Mouse (Mus musculus): ENCODE measurements at regions not wholly inside any gene's neighbourhood (a gene's known extent, or its start where the extent isn't known, plus 50 kb on each side); places are given as distances from the start of the nearest gene placed in this dataset.

DNA sequence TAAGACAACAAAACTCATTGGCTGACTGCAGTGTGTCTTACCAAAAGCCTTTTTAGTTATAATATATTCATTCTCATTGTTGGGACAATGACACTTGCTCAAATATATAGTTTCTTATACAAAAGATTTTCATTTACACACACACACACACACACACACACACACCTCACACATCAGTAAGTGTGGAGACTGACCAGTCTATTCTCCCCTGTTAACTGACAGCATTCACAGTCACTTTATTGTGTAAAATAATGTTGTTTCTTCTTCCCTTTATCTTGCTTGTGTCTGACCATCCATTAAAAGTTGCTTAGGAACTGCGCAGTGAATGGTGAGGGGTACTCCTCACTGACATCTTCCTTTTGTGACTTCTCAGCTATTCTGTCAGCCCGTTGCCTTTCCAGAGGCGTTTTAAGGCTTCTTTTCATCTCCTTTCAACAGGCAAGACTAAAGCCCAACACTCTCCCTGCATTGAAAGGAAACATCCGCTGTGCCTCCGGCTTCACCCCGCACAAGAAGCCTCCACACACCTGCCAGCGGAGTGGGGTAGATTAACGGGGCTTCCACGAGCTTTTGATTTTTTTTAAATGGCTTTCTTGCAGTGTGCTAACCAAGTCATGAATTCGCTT, 111.1 kb upstream of the Vgll2 start:
- TF ChIP-seq CTCF (IDR thresholded peaks at IDR 0.05; ENCODE audit: borderline replicate concordance, extremely low read depth, insufficient read depth, insufficient read length) (no peak), POLR2A (IDR thresholded peaks at IDR 0.05; ENCODE audit: borderline replicate concordance, extremely low read depth, insufficient read depth, insufficient read length, poor library complexity, severe bottlenecking) (no peak)
